Comparison of ENCODE assay signal across 1 mouse cellular context in the genomic region with DNA sequence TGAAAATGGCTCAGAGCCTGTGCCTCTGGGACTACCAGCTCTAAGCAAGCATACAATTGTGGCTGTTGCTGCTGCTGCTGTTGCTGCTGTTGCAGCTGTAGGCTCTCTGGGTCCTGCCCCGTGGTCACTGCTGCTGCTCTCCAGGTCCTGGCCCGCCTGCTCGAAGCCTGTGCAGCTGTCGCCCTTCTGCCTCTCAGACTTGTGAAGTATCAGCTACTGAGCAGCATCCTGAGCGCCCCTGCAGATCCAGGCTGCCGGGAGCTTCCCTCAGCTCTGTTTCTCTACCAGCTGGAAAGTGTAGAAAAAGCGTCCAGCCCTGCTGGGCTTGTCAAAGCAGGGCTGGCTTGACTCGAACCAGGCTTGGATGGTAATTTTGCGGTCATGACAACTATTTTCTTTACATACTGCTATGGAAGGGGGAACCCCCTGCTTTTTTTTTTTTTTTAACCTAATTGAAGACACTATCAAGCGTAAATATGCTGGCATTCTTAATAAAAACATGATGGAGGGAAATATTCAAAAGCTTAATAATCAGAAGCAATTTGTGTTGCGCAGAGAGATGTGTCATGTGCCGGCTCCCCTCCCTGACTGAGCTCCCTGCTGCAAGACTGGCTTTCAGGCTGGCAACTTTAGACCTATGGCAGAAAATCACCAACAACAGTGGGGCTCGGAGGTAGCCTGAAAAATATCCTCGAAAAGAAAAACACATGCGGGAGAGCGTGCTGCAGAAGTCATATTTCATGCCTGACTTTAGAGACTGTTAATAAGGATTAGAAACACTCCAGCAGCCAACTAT.
TF ChIP-seq lines count a peak whose summit lies in the region.

No protein-coding gene starts in this region.

TF ChIP-seq in CH12.LX, 34 proteins besides CTCF, POLR2A, EP300 and RAD21:
- TF ChIP-seq TCF12 (IDR thresholded peaks at IDR 0.05; ENCODE audit: low read depth, low read length), result no peak
- TF ChIP-seq ZNF384 (IDR thresholded peaks at IDR 0.05; ENCODE audit: low read depth, low read length), result peak; percentile 92
